Mouse (Mus musculus) myocyte (in vitro differentiated cells): ENCODE data around the gene Gal.
A peak's percentile ranks its signal among the peaks of the same experiment; 100 is the strongest.

Source experiments
- CEBPB ChIP-seq: IDR thresholded peaks from 2 replicates; pipeline ENCODE4 v1.6.1; 2011; ENCODE audit warnings: mild to moderate bottlenecking, moderate library complexity; ENCODE audit not compliant: poor library complexity, insufficient read depth, severe bottlenecking
- POLR2A ChIP-seq: IDR thresholded peaks from one replicate; pipeline ENCODE4 v1.6.1; 2011; ENCODE audit warnings: low read depth, mild to moderate bottlenecking, control low read depth, moderate library complexity; ENCODE audit not compliant: insufficient read length
- POLR2AphosphoS2 ChIP-seq: IDR thresholded peaks from one replicate; pipeline ENCODE4 v1.6.1; 2011; ENCODE audit warnings: low read depth, control low read depth; ENCODE audit not compliant: insufficient read length
- TCF12 ChIP-seq: IDR thresholded peaks from one replicate; pipeline ENCODE4 v1.6.1; 2011; ENCODE audit warnings: mild to moderate bottlenecking, control low read depth; ENCODE audit not compliant: poor library complexity, insufficient read depth, severe bottlenecking

GRCm38 (mm10) chr19:3451649-3452048 is 37.3 kb upstream of the Gal start:
- peak; percentile 48 for TF ChIP-seq TCF12
- no peak for TF ChIP-seq POLR2AphosphoS2
- no peak for TF ChIP-seq CEBPB
- no peak for TF ChIP-seq POLR2A
